Mouse (Mus musculus): Measurements from ENCODE around the gene Ruvbl1. TPM values are rescaled to one million over a fixed set of nuclear protein-coding genes. Genes with fewer than 3 reads are reported as not detected.

The Ruvbl1 gene
- polyA plus RNA-seq, 1 experiment from 2014 or later, result 86.7 TPM

- no peaks in the 10 kb centered on the region for H3K9me3 ChIP-seq (ENCODE audit: control insufficient read depth, low read length)
- peak within 1 kb of the TSS; percentile 57 for H3K4me2 ChIP-seq (ENCODE audit: low read depth, low read length)
- H3K27me3 ChIP-seq (ENCODE audit: control insufficient read depth, insufficient read depth, low read length), result no peaks in the 10 kb centered on the region
- under 1% methylated on average over 72 of the region's 72 CpGs for WGBS
- ATAC-seq (ENCODE audit: low read depth), result peak; percentile 95
- no peaks in the 10 kb centered on the region for H3K36me3 ChIP-seq (ENCODE audit: control insufficient read depth, insufficient read depth, low read length)
- H3K27ac ChIP-seq (ENCODE audit: low read depth, low read length), result peak within 1 kb of the TSS; percentile 23; the same call in 1 of the 2 replicates
- H3K9ac ChIP-seq (replicated peaks; ENCODE audit: low read depth, low read length), result peak within 1 kb of the TSS; percentile 87
- peaks cover 6% of the 10 kb centered on the region; the same call in 1 of the 2 replicates for H3K4me1 ChIP-seq (ENCODE audit: control insufficient read depth, insufficient read depth, low read length)
- H3K4me3 ChIP-seq (ENCODE audit: low read depth, low read length), result peak within 1 kb of the TSS; percentile 70
Observed at GRCm38 (mm10) chr6:88446063-88447002, 18.9 kb upstream of the Ruvbl1 start, which contains the start of gene Eefsec. Eefsec (minus strand) TSS chr6:88446539.

GRCm38 (mm10) chr6:88447454-88447853 lies 17.8 kb upstream of the Ruvbl1 start:
- Histone ChIP-seq H3K36me3 (ENCODE audit: control insufficient read depth, insufficient read depth, low read length) (no peaks in the 10 kb centered on the region), H3K4me3 (ENCODE audit: low read depth, low read length) (no peak overlapping the region), H3K4me1 (ENCODE audit: control insufficient read depth, insufficient read depth, low read length) (peaks cover 6% of the 10 kb centered on the region; the same call in 1 of the 2 replicates), H3K4me2 (ENCODE audit: low read depth, low read length) (no peak overlapping the region), H3K9ac (replicated peaks; ENCODE audit: low read depth, low read length) (no peak overlapping the region), H3K9me3 (ENCODE audit: control insufficient read depth, low read length) (no peaks in the 10 kb centered on the region), H3K27me3 (ENCODE audit: control insufficient read depth, insufficient read depth, low read length) (no peaks in the 10 kb centered on the region), H3K27ac (ENCODE audit: low read depth, low read length) (no peak overlapping the region)
- WGBS, result 6% methylated on average over 4 of the region's 4 CpGs
- ATAC-seq (ENCODE audit: low read depth), result no peak

DNA sequence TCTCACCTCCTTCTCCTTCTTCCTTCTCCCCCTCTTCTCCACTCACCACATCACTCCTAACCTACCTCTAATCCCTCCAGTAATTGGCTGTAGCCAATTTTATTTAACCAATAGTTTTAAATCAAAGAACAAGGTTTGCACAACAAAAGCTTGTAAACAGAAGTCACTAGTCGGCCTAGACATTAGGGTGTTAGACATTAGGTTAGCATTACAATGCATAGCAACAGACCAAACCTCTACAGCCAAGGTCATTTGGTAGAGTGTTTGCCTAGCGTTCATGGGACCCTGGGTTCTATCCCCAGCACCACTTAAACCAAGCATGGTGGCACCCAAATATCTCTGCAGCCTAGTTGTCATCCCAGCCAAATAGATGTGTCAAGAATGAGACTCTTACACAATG lies 10.7 kb upstream of the Ruvbl1 start:
- Histone ChIP-seq H3K9me3 (ENCODE audit: control insufficient read depth, low read length) (no peaks in the 10 kb centered on the region), H3K4me2 (ENCODE audit: low read depth, low read length) (no peak overlapping the region), H3K27me3 (ENCODE audit: control insufficient read depth, insufficient read depth, low read length) (no peaks in the 10 kb centered on the region), H3K36me3 (ENCODE audit: control insufficient read depth, insufficient read depth, low read length) (no peaks in the 10 kb centered on the region), H3K9ac (replicated peaks; ENCODE audit: low read depth, low read length) (no peak overlapping the region), H3K4me3 (ENCODE audit: low read depth, low read length) (no peak overlapping the region), H3K4me1 (ENCODE audit: control insufficient read depth, insufficient read depth, low read length) (no peaks in the 10 kb centered on the region), H3K27ac (ENCODE audit: low read depth, low read length) (no peak overlapping the region)
- ATAC-seq (ENCODE audit: low read depth), result no peak
- WGBS, result 69% methylated on average over 2 of the region's 2 CpGs

DNA sequence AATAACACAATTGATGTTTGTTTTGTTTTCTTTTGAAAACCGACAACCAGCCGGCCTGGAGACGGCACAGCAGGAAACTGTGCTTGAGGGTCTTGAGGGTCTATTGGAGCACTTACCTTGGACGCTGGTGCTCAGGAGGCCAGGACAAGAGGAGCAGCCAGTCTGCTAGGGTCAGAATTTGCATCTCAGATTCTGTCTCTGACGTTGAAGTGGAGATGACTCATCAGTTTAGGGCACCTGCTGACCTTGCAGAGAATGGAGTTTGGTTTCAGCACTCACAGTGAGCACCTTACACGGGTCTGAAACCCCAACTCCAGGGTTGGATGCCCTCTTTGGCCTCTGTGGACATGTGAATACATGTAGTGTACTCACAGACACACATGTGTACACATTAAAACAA lies 4.7 kb downstream of the Ruvbl1 start:
- Histone ChIP-seq H3K9ac (replicated peaks; ENCODE audit: low read depth, low read length) (no peak overlapping the region), H3K9me3 (ENCODE audit: control insufficient read depth, low read length) (no peaks in the 10 kb centered on the region), H3K27me3 (ENCODE audit: control insufficient read depth, insufficient read depth, low read length) (no peaks in the 10 kb centered on the region), H3K27ac (ENCODE audit: low read depth, low read length) (no peak overlapping the region), H3K4me3 (ENCODE audit: low read depth, low read length) (no peak overlapping the region), H3K4me1 (ENCODE audit: control insufficient read depth, insufficient read depth, low read length) (peaks cover 9% of the 10 kb centered on the region), H3K4me2 (ENCODE audit: low read depth, low read length) (no peak overlapping the region), H3K36me3 (ENCODE audit: control insufficient read depth, insufficient read depth, low read length) (peaks cover 23% of the 10 kb centered on the region)
- 74% methylated on average over 6 of the region's 6 CpGs for WGBS
- no peak for ATAC-seq (ENCODE audit: low read depth)

DNA sequence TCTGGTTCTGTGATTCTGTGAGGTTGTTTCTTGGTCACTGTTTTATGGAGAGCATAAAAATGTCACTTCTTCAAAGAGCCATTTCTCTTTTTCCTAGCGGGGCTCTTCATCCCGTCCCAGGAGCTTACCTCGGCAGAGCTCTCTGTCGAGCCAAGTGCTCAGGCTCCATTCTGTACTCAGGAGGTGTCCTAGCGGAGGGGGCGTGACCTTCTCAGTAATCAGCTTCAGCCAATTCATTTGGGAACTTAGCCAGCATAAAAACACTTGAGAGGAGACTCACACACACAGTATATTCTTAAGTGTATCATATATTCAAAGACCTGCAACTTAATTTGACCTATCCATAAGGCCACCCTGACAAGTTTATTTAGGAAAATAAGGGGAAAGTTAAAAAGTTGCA lies 15.2 kb downstream of the Ruvbl1 start:
- H3K36me3 ChIP-seq (ENCODE audit: control insufficient read depth, insufficient read depth, low read length), result peaks cover 36% of the 10 kb centered on the region
- ATAC-seq (ENCODE audit: low read depth), result no peak

DNA sequence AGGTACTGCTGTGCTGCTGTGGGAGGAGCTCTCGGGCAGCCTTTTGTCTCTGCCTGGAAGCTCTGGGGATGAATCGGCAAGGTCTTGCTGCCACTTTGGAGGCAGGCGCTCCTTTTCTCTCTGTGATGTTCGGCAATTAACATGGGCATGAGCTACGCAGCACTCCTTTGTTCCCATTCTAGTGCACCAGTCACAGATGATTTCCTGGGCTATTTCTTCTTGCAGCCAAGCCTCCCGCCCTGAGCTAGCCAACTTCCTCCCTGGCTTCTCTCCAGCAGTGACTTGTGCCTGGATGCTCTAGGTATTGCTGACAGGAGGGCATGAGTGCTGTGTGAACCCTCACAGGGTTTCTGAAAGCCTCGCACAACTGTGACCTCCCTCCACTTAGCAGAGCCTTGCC lies 17.9 kb downstream of the Ruvbl1 start:
- ATAC-seq (ENCODE audit: low read depth), result no peak
- no peak overlapping the region for H3K4me3 ChIP-seq (ENCODE audit: low read depth, low read length)
- H3K36me3 ChIP-seq (ENCODE audit: control insufficient read depth, insufficient read depth, low read length), result peaks cover 41% of the 10 kb centered on the region
- H3K27me3 ChIP-seq (ENCODE audit: control insufficient read depth, insufficient read depth, low read length), result no peaks in the 10 kb centered on the region
- H3K9me3 ChIP-seq (ENCODE audit: control insufficient read depth, low read length), result no peaks in the 10 kb centered on the region
- H3K4me1 ChIP-seq (ENCODE audit: control insufficient read depth, insufficient read depth, low read length), result no peaks in the 10 kb centered on the region
- WGBS, result 39% methylated on average over 7 of the region's 7 CpGs
- no peak overlapping the region for H3K9ac ChIP-seq (replicated peaks; ENCODE audit: low read depth, low read length)
- no peak overlapping the region for H3K4me2 ChIP-seq (ENCODE audit: low read depth, low read length)
- no peak overlapping the region for H3K27ac ChIP-seq (ENCODE audit: low read depth, low read length)

More for the DNA sequence above, 15.2 kb downstream of the Ruvbl1 start:
- Histone ChIP-seq H3K4me3 (ENCODE audit: low read depth, low read length) (no peak overlapping the region), H3K4me1 (ENCODE audit: control insufficient read depth, insufficient read depth, low read length) (no peaks in the 10 kb centered on the region), H3K9me3 (ENCODE audit: control insufficient read depth, low read length) (no peaks in the 10 kb centered on the region), H3K27me3 (ENCODE audit: control insufficient read depth, insufficient read depth, low read length) (no peaks in the 10 kb centered on the region), H3K4me2 (ENCODE audit: low read depth, low read length) (no peak overlapping the region), H3K9ac (replicated peaks; ENCODE audit: low read depth, low read length) (no peak overlapping the region), H3K27ac (ENCODE audit: low read depth, low read length) (no peak overlapping the region)
- WGBS, result 16% methylated on average over 6 of the region's 6 CpGs

DNA sequence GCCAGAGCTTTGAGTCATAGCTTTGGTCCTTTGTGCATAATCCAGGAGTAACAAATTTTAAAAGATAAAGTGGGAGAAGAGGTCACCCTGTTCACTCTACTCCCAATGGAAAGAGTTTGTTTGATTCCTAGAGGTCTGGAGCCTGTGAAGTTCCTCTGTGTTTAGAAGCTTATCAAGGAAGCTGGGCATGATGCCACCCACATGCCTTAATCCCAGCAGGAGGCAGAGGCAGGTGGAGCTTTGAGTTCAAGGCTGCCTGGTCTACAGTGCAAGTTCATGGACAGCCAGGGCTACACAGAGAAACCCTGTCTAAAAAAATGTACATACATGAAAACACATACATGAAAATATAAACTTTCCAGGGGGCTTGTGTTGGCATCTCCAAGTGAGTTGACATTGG lies 18.7 kb downstream of the Ruvbl1 start:
- H3K4me2 ChIP-seq (ENCODE audit: low read depth, low read length), result no peak overlapping the region
- H3K27me3 ChIP-seq (ENCODE audit: control insufficient read depth, insufficient read depth, low read length), result no peaks in the 10 kb centered on the region
- peaks cover 44% of the 10 kb centered on the region for H3K36me3 ChIP-seq (ENCODE audit: control insufficient read depth, insufficient read depth, low read length)
- H3K9me3 ChIP-seq (ENCODE audit: control insufficient read depth, low read length), result no peaks in the 10 kb centered on the region
- H3K4me1 ChIP-seq (ENCODE audit: control insufficient read depth, insufficient read depth, low read length), result no peaks in the 10 kb centered on the region
- no peak overlapping the region for H3K27ac ChIP-seq (ENCODE audit: low read depth, low read length)
- no peak overlapping the region for H3K9ac ChIP-seq (replicated peaks; ENCODE audit: low read depth, low read length)
- H3K4me3 ChIP-seq (ENCODE audit: low read depth, low read length), result no peak overlapping the region
- ATAC-seq (ENCODE audit: low read depth), result no peak

DNA sequence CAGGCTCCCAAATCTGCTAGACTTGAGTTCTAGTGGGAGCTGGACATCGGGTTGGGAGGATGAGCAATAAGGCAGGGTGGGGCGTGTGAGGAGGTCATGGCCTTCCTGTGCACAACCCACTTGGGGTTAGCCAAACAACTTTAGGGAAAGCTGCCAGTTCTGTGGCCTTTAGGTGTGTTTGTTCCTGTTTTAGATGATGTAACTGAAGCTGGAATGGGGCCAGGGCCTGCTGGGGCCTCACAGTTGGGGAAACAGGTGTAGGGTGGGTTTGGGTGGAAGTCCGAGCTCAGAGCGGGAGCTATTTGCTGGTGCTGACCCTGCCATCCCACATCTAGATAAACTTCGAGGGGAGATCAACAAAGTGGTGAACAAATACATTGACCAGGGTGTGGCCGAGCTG lies 20.2 kb downstream of the Ruvbl1 start:
- 89% methylated on average over 6 of the region's 6 CpGs for WGBS
- no peak overlapping the region for H3K9ac ChIP-seq (replicated peaks; ENCODE audit: low read depth, low read length)
- H3K9me3 ChIP-seq (ENCODE audit: control insufficient read depth, low read length), result no peaks in the 10 kb centered on the region
- no peak for ATAC-seq (ENCODE audit: low read depth)
- no peaks in the 10 kb centered on the region for H3K27me3 ChIP-seq (ENCODE audit: control insufficient read depth, insufficient read depth, low read length)
- peaks cover 32% of the 10 kb centered on the region for H3K36me3 ChIP-seq (ENCODE audit: control insufficient read depth, insufficient read depth, low read length)
- no peak overlapping the region for H3K4me2 ChIP-seq (ENCODE audit: low read depth, low read length)
- H3K27ac ChIP-seq (ENCODE audit: low read depth, low read length), result no peak overlapping the region
- H3K4me3 ChIP-seq (ENCODE audit: low read depth, low read length), result no peak overlapping the region
- H3K4me1 ChIP-seq (ENCODE audit: control insufficient read depth, insufficient read depth, low read length), result no peaks in the 10 kb centered on the region

DNA sequence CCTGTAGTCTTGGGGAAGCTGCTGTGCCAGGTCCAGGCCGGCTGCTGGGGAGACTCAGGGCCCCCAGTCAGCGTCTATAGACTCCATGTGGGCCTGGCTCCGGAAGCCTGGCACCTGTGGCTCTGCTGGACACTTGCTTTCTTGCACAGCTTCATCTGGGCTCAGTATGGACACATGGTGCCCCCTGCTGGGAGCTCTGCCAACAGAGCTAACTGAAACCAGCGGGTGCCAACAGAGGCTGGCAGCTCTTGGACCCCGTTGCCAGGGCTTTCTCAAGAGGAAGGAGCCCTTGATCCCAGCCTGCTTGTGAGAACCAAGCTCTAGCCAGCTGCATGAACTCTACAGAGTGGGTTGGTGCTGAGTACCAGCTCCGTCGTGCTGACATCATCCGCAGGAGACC lies 21.7 kb downstream of the Ruvbl1 start:
- no peak overlapping the region for H3K9ac ChIP-seq (replicated peaks; ENCODE audit: low read depth, low read length)
- no peak overlapping the region for H3K4me3 ChIP-seq (ENCODE audit: low read depth, low read length)
- H3K27ac ChIP-seq (ENCODE audit: low read depth, low read length), result no peak overlapping the region
- peak; percentile 63 for ATAC-seq (ENCODE audit: low read depth)
- no peaks in the 10 kb centered on the region for H3K27me3 ChIP-seq (ENCODE audit: control insufficient read depth, insufficient read depth, low read length)
- peaks cover 35% of the 10 kb centered on the region for H3K36me3 ChIP-seq (ENCODE audit: control insufficient read depth, insufficient read depth, low read length)
- H3K4me2 ChIP-seq (ENCODE audit: low read depth, low read length), result no peak overlapping the region
- 78% methylated on average over 8 of the region's 8 CpGs for WGBS
- no peaks in the 10 kb centered on the region for H3K4me1 ChIP-seq (ENCODE audit: control insufficient read depth, insufficient read depth, low read length)
- no peaks in the 10 kb centered on the region for H3K9me3 ChIP-seq (ENCODE audit: control insufficient read depth, low read length)
